Mouse (Mus musculus) lung, adult 18-20 months (tissue): ENCODE measurements at regions not wholly inside any gene's neighbourhood (a gene's known extent, or its start where the extent isn't known, plus 50 kb on each side); places are given as distances from the start of the nearest gene placed in this dataset.

Source experiments
- DNase-seq, 2 experiments: peaks; one replicate each; pipeline ENCODE4 v3.0.0; 2022; ENCODE audit warnings: mixed read lengths in 2 of 2

- DNase-seq, result no peak
These were observed 315.1 kb upstream of the Sphkap start for GRCm38 (mm10) chr1:83723096-83723495.

- no peak for DNase-seq
These were observed 312.2 kb upstream of the Sphkap start for GRCm38 (mm10) chr1:83720166-83720565.

- peak in 1 of 2 experiments; percentile 13 for DNase-seq
These were observed 309.1 kb upstream of the Sphkap start for GRCm38 (mm10) chr1:83717056-83717455.

- DNase-seq, result no peak
These were observed 293.9 kb upstream of the Sphkap start for GRCm38 (mm10) chr1:83701696-83702404.

GRCm38 (mm10) chr1:83697422-83697821 lies 289.4 kb upstream of the Sphkap start:
- DNase-seq, result no peak

GRCm38 (mm10) chr1:83685221-83685620 lies 277.2 kb upstream of the Sphkap start:
- DNase-seq, result no peak

GRCm38 (mm10) chr1:83665326-83665725 lies 257.3 kb upstream of the Sphkap start:
- DNase-seq, result no peak

GRCm38 (mm10) chr1:83661808-83662802 lies 254.1 kb upstream of the Sphkap start:
- DNase-seq, result no peak

- no peak for DNase-seq
These were observed 245.7 kb upstream of the Sphkap start for GRCm38 (mm10) chr1:83653661-83654060.

- DNase-seq, result no peak
These were observed 237.6 kb upstream of the Sphkap start for GRCm38 (mm10) chr1:83645606-83646005.

GRCm38 (mm10) chr1:83642656-83643055 lies 234.7 kb upstream of the Sphkap start:
- DNase-seq, result no peak

GRCm38 (mm10) chr1:83636051-83636450 lies 228.1 kb upstream of the Sphkap start:
- no peak for DNase-seq

GRCm38 (mm10) chr1:83631798-83632197 lies 223.8 kb upstream of the Sphkap start:
- no peak for DNase-seq

- no peak for DNase-seq
These were observed 223.4 kb upstream of the Sphkap start for GRCm38 (mm10) chr1:83631394-83631793.

GRCm38 (mm10) chr1:83587258-83587657 lies 179.3 kb upstream of the Sphkap start:
- DNase-seq, result no peak

- DNase-seq, result no peak
These were observed 175.0 kb upstream of the Sphkap start for GRCm38 (mm10) chr1:83583041-83583440.

GRCm38 (mm10) chr1:83569991-83570390 lies 162.0 kb upstream of the Sphkap start:
- no peak for DNase-seq

GRCm38 (mm10) chr1:83568746-83569145 lies 160.7 kb upstream of the Sphkap start:
- no peak for DNase-seq

- DNase-seq, result no peak
These were observed 143.6 kb upstream of the Sphkap start for GRCm38 (mm10) chr1:83551617-83552016.

GRCm38 (mm10) chr1:83535461-83535860 lies 127.5 kb upstream of the Sphkap start:
- no peak for DNase-seq

- DNase-seq, result no peak
These were observed 119.8 kb upstream of the Sphkap start for GRCm38 (mm10) chr1:83527803-83528202.

- no peak for DNase-seq
These were observed 101.4 kb upstream of the Sphkap start for GRCm38 (mm10) chr1:83509356-83509755.

GRCm38 (mm10) chr1:83505386-83505785 lies 97.4 kb upstream of the Sphkap start:
- DNase-seq, result no peak

GRCm38 (mm10) chr1:83496888-83497287 lies 88.9 kb upstream of the Sphkap start:
- no peak for DNase-seq
